Mouse (Mus musculus) embryonic fibroblast, embryonic 13.5 days (primary cell): ENCODE results near the gene Hoxa4.

Source experiments
- CTCF ChIP-seq: IDR thresholded peaks from 2 replicates; pipeline ENCODE4 v1.5.1; 2011; ENCODE audit warnings: mild to moderate bottlenecking, control low read depth, low read length, moderate library complexity, borderline replicate concordance; ENCODE audit not compliant: insufficient read depth
- POLR2A ChIP-seq: IDR thresholded peaks from 2 replicates; pipeline ENCODE4 v1.6.1; 2011; ENCODE audit warnings: low read depth, mild to moderate bottlenecking, control low read depth, low read length, moderate library complexity

DNA sequence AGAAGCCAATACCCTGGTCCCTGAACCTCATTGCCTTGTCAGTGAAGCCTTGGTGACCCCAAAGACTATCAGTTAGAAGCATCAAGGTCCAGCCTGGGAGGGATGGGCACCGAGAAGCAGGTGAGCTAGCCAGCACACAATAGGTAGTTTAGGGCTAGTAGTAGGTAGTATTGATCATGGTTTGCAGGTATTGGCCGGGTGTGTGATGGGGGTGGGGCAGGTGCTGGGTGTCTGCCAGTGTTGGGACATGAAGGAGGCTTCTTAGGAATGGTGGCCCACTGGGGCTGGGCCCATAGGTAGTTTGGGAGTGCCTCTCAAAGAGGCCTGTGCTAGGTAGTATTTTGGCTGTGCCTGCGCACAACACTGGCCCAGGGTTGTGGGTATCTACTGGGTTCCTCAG lies 23.5 kb upstream of the Hoxa4 start:
- TF ChIP-seq CTCF, result no peak
- no peak for TF ChIP-seq POLR2A
